Mouse (Mus musculus) kidney, adult 18-20 months (tissue): Measurements from ENCODE around the gene Kif26b.

Experiments used
- DNase-seq: peaks from one replicate; pipeline ENCODE4 v3.0.0; 2021

Kif26b gene

GRCm38 (mm10) chr1:178730271-178730670 is 201.3 kb downstream of the Kif26b start:
- DNase-seq: no peak

GRCm38 (mm10) chr1:178733035-178733434 is 204.1 kb downstream of the Kif26b start:
- no peak for DNase-seq

GRCm38 (mm10) chr1:178734576-178734975 is 205.7 kb downstream of the Kif26b start:
- no peak for DNase-seq

- no peak for DNase-seq
These were observed 208.0 kb downstream of the Kif26b start for GRCm38 (mm10) chr1:178736931-178737330.

- no peak for DNase-seq
These were observed 214.9 kb downstream of the Kif26b start for GRCm38 (mm10) chr1:178743820-178744219.

GRCm38 (mm10) chr1:178744526-178744925 is 215.6 kb downstream of the Kif26b start:
- no peak for DNase-seq

GRCm38 (mm10) chr1:178744961-178745360 is 216.0 kb downstream of the Kif26b start:
- DNase-seq: no peak

- DNase-seq: no peak
These were observed 216.5 kb downstream of the Kif26b start for GRCm38 (mm10) chr1:178745471-178745870.

- DNase-seq: no peak
These were observed 218.6 kb downstream of the Kif26b start for GRCm38 (mm10) chr1:178747279-178748221.

- DNase-seq: no peak
These were observed 219.3 kb downstream of the Kif26b start for GRCm38 (mm10) chr1:178748222-178748600.

GRCm38 (mm10) chr1:178748617-178749016 is 219.7 kb downstream of the Kif26b start:
- DNase-seq: no peak

GRCm38 (mm10) chr1:178749786-178750185 is 220.9 kb downstream of the Kif26b start:
- DNase-seq: no peak

- DNase-seq: no peak
These were observed 229.5 kb downstream of the Kif26b start for GRCm38 (mm10) chr1:178758441-178758840.

- DNase-seq: no peak
These were observed 233.3 kb downstream of the Kif26b start for GRCm38 (mm10) chr1:178762125-178762741.

- no peak for DNase-seq
These were observed 236.0 kb downstream of the Kif26b start for GRCm38 (mm10) chr1:178764914-178765313.

- DNase-seq: no peak
These were observed 236.7 kb downstream of the Kif26b start for GRCm38 (mm10) chr1:178765650-178766049.

GRCm38 (mm10) chr1:178768976-178769375 is 240.1 kb downstream of the Kif26b start:
- no peak for DNase-seq

- DNase-seq: no peak
These were observed 241.1 kb downstream of the Kif26b start for GRCm38 (mm10) chr1:178769988-178770387.

- DNase-seq: no peak
These were observed 241.9 kb downstream of the Kif26b start for GRCm38 (mm10) chr1:178770626-178771362.

- DNase-seq: no peak
These were observed 250.8 kb downstream of the Kif26b start for GRCm38 (mm10) chr1:178779742-178780141.

GRCm38 (mm10) chr1:178784043-178784442 is 255.1 kb downstream of the Kif26b start:
- DNase-seq: no peak

GRCm38 (mm10) chr1:178791266-178791665 is 262.3 kb downstream of the Kif26b start:
- DNase-seq: no peak

- no peak for DNase-seq
These were observed 263.8 kb downstream of the Kif26b start for GRCm38 (mm10) chr1:178792726-178793125.
